Mouse (Mus musculus) liver, embryonic 14.5 days (tissue): Measurements from ENCODE around the gene Sdhc. TPM values are rescaled to one million over a fixed set of nuclear protein-coding genes. Genes with fewer than 3 reads are reported as not detected.
"Not testable (repeated sequence)": the region's sequence is repeated elsewhere in the genome, so short reads cannot be mapped to it uniquely, and the experiment has no call there.

Experiments
- ATAC-seq: fragments of 200-750 bp; cut with Nextera tagmentation; 2 replicates; pipeline ENCODE4 v1.8.0; 2017; ENCODE audit warnings: moderate number of reproducible peaks, mild to moderate bottlenecking, moderate library complexity; ENCODE audit not compliant: insufficient read depth
- DNase-seq, 3 experiments: peaks; one replicate each; pipeline ENCODE4 v3.0.0-alpha.2; 2012 to 2013; ENCODE audit warnings: low read depth in 3 of 3, low spot score in 3 of 3
- H3K27ac ChIP-seq: fragments of 300-500 bp; sonication (generic); 2 replicates; pipeline ENCODE4 v1.5.1; 2014; ENCODE audit warnings: moderate library complexity, mild to moderate bottlenecking, control low read depth, inconsistent platforms
- H3K27me3 ChIP-seq: fragments of 300-500 bp; sonication (generic); 2 replicates; pipeline ENCODE4 v1.6.1; 2014; ENCODE audit warnings: mild to moderate bottlenecking, low read length, moderate library complexity; ENCODE audit not compliant: control insufficient read depth, insufficient read depth
- H3K36me3 ChIP-seq: fragments of 300-500 bp; sonication (generic); replicated peaks from 2 replicates; pipeline ENCODE4 v1.6.1; 2014; ENCODE audit warnings: low read depth; ENCODE audit not compliant: control insufficient read depth, insufficient read depth
- H3K4me1 ChIP-seq, 2 experiments: fragments of 200-500 bp in 1 of 2; fragments of 300-500 bp in 1 of 2; sonication (generic) in 1 of 2; replicated peaks; 2 replicates each; pipeline ENCODE4 v1.6.1; 2012 to 2014; ENCODE audit warnings: antibody characterized with exemption in 1 of 2, inconsistent platforms in 1 of 2, low read length in 1 of 2; ENCODE audit not compliant: control insufficient read depth in 2 of 2, insufficient read depth in 2 of 2
- H3K4me2 ChIP-seq: fragments of 300-500 bp; sonication (generic); 2 replicates; pipeline ENCODE4 v1.6.1; 2014; ENCODE audit warnings: low read depth, mild to moderate bottlenecking, control low read depth, moderate library complexity
- H3K4me3 ChIP-seq, 2 experiments: fragments of 200-500 bp in 1 of 2; fragments of 300-500 bp in 1 of 2; sonication (generic) in 1 of 2; 2 replicates each; pipeline ENCODE4 v1.5.1; 2012 to 2014; ENCODE audit warnings: low read depth in 2 of 2, low read length in 2 of 2, mild to moderate bottlenecking in 2 of 2, control low read depth in 1 of 2, inconsistent platforms in 1 of 2, moderate library complexity in 1 of 2; ENCODE audit not compliant: insufficient read depth in 1 of 2
- H3K9ac ChIP-seq: fragments of 300-500 bp; sonication (generic); replicated peaks from 2 replicates; pipeline ENCODE4 v1.6.1; 2014; ENCODE audit warnings: mild to moderate bottlenecking, control low read depth, moderate library complexity
- H3K9me3 ChIP-seq: fragments of 300-500 bp; sonication (generic); 2 replicates; pipeline ENCODE4 v1.6.1; 2016; ENCODE audit warnings: low read length, mixed read lengths; ENCODE audit not compliant: control insufficient read depth
- CTCF ChIP-seq: IDR thresholded peaks from 2 replicates; pipeline ENCODE4 v1.5.1; 2016; ENCODE audit warnings: antibody characterized with exemption, low read depth, control low read depth
- EP300 ChIP-seq: IDR thresholded peaks from 2 replicates; pipeline ENCODE4 v1.6.1; 2016; ENCODE audit warnings: antibody characterized with exemption, low read depth
- WGBS: fragments of 180-500 bp; shearing (Covaris S2); extraction: QIAGEN DNeasy Blood & Tissue Kit; methylation state at CpG from one replicate; pipeline ENCODE4 v1.1.7; 2014; ENCODE audit not compliant: insufficient replicate concordance; 5-methylcytosine and 5-hydroxymethylcytosine counted together
- polyA plus RNA-seq, 2 experiments: library from polyadenylated mRNA; depleted of rRNA in 1 of 2; stranded (reverse) in 1 of 2; unstranded in 1 of 2; fragments of >200 nt; fragmentation: Nextera tagmentation in 1 of 2; extraction: Ambion mirVana in 1 of 2; gene quantifications; 2 replicates each; pipeline versions ENCODE4 v1.2.1 to v1.2.3; 2012 to 2014

The Sdhc gene
- polyA plus RNA-seq, 2 experiments = 111 to 147 TPM

GRCm38 (mm10) chr1:171094424-171094823 is 56.0 kb downstream of the Sdhc start:
- no peak overlapping the region for H3K4me2 ChIP-seq
- H3K36me3 ChIP-seq = no peaks in the 10 kb centered on the region
- no peak overlapping the region for H3K9ac ChIP-seq
- no peaks in the 10 kb centered on the region for H3K9me3 ChIP-seq
- peaks cover 14 to 21% of the 10 kb centered on the region in 2 experiments for H3K4me1 ChIP-seq
- no peak overlapping the region for H3K27ac ChIP-seq
- no peak for ATAC-seq
- H3K4me3 ChIP-seq = no peak overlapping the region
- TF ChIP-seq EP300 (no peak), CTCF (no peak)
- H3K27me3 ChIP-seq = no peaks in the 10 kb centered on the region
- no peak for DNase-seq
- 21% methylated on average over 4 of the region's 4 CpGs for WGBS

- peaks cover 5 to 12% of the 10 kb centered on the region in 2 experiments for H3K4me1 ChIP-seq
- ATAC-seq (no peak), DNase-seq (no peak)
- no peak overlapping the region for H3K4me3 ChIP-seq
- H3K27me3 ChIP-seq = peaks cover 11% of the 10 kb centered on the region
- H3K9ac ChIP-seq = no peak overlapping the region
- no peak overlapping the region for H3K27ac ChIP-seq
- WGBS = 43% methylated on average over 2 of the region's 2 CpGs
- no peak for TF ChIP-seq EP300
- TF ChIP-seq CTCF = no peak
- no peaks in the 10 kb centered on the region for H3K9me3 ChIP-seq
- no peaks in the 10 kb centered on the region for H3K36me3 ChIP-seq
- no peak overlapping the region for H3K4me2 ChIP-seq
Observed at GRCm38 (mm10) chr1:171090761-171091160, 59.6 kb downstream of the Sdhc start.

- Histone ChIP-seq H3K27ac (no peak overlapping the region), H3K9ac (no peak overlapping the region), H3K4me1 (peaks cover 5 to 10% of the 10 kb centered on the region in 2 experiments), H3K27me3 (peaks cover 15% of the 10 kb centered on the region), H3K36me3 (no peaks in the 10 kb centered on the region), H3K4me2 (no peak overlapping the region), H3K4me3 (no peak overlapping the region), H3K9me3 (no peaks in the 10 kb centered on the region)
- ATAC-seq = no peak
- WGBS = 89% methylated on average over 1 of the region's 1 CpGs
- no peak for DNase-seq
- no peak for TF ChIP-seq CTCF
- no peak for TF ChIP-seq EP300
Observed at GRCm38 (mm10) chr1:171089891-171090290, 60.5 kb downstream of the Sdhc start.

- not testable (repeated sequence) for ATAC-seq, H3K9me3 ChIP-seq, H3K27ac ChIP-seq, H3K4me3 ChIP-seq, DNase-seq, H3K36me3 ChIP-seq
- peaks cover 5 to 10% of the 10 kb centered on the region in 2 experiments for H3K4me1 ChIP-seq
- WGBS = 3% methylated on average over 10 of the region's 10 CpGs
- peak overlapping the region; percentile 43 for H3K4me2 ChIP-seq
- 0 out of 2 replicates have a peak overlapping the region, but pooled peaks have one; percentile 34 for H3K9ac ChIP-seq
- peaks cover 15% of the 10 kb centered on the region for H3K27me3 ChIP-seq
Observed at GRCm38 (mm10) chr1:171088237-171088869, 62.0 kb downstream of the Sdhc start.

GRCm38 (mm10) chr1:171085718-171086117 is 64.7 kb downstream of the Sdhc start:
- peaks cover 5 to 10% of the 10 kb centered on the region in 2 experiments for H3K4me1 ChIP-seq
- no peak overlapping the region for H3K27ac ChIP-seq
- ATAC-seq (no peak), DNase-seq (no peak)
- H3K27me3 ChIP-seq = peaks cover 15% of the 10 kb centered on the region
- peak overlapping the region; percentile 43 to 45 for H3K4me3 ChIP-seq
- peak overlapping the region; percentile 67 for H3K4me2 ChIP-seq
- 1% methylated on average over 26 of the region's 26 CpGs for WGBS
- H3K9me3 ChIP-seq = no peaks in the 10 kb centered on the region
- H3K9ac ChIP-seq = no peak overlapping the region
- H3K36me3 ChIP-seq = no peaks in the 10 kb centered on the region
- no peak for TF ChIP-seq EP300

- not testable (repeated sequence) for H3K9me3 ChIP-seq, H3K4me2 ChIP-seq, H3K9ac ChIP-seq, H3K4me3 ChIP-seq, DNase-seq, H3K27ac ChIP-seq, H3K4me1 ChIP-seq, H3K36me3 ChIP-seq
- ATAC-seq = peak; percentile 70
- WGBS = 35% methylated on average over 9 of the region's 17 CpGs
- peaks cover 27% of the 10 kb centered on the region for H3K27me3 ChIP-seq
Observed at GRCm38 (mm10) chr1:171081512-171082231, 68.7 kb downstream of the Sdhc start.

- H3K9me3 ChIP-seq, H3K4me2 ChIP-seq, H3K9ac ChIP-seq, H3K4me3 ChIP-seq, H3K36me3 ChIP-seq, H3K27ac ChIP-seq, H3K4me1 ChIP-seq, DNase-seq: not testable (repeated sequence)
- WGBS = no CpG with 5 or more reads among the region's 43 CpGs
- peak; percentile 67 for ATAC-seq
- H3K27me3 ChIP-seq = peaks cover 14% of the 10 kb centered on the region
Observed at GRCm38 (mm10) chr1:171079825-171080224, 70.6 kb downstream of the Sdhc start.
